Mouse (Mus musculus) neural tube, embryonic 14.5 days (tissue): ENCODE measurements around the gene Trim42. TPM values are rescaled to one million over a fixed set of nuclear protein-coding genes. Genes with fewer than 3 reads are reported as not detected.

ENCODE experiments used
- ATAC-seq: fragments of 200-750 bp; cut with Nextera tagmentation; 2 replicates; pipeline ENCODE4 v1.8.0; 2017; ENCODE audit warnings: low read depth, mild to moderate bottlenecking, moderate TSS enrichment, moderate library complexity
- H3K27ac ChIP-seq: fragments of 300-500 bp; sonication (generic); 2 replicates; pipeline ENCODE4 v1.5.1; 2014; ENCODE audit warnings: low read depth, mild to moderate bottlenecking, control low read depth, low read length, moderate library complexity, mixed read lengths
- H3K27me3 ChIP-seq: fragments of 300-500 bp; sonication (generic); 2 replicates; pipeline ENCODE4 v1.6.1; 2014; ENCODE audit warnings: low read length; ENCODE audit not compliant: control insufficient read depth, insufficient read depth
- H3K36me3 ChIP-seq: fragments of 300-500 bp; sonication (generic); 2 replicates; pipeline ENCODE4 v1.6.1; 2014; ENCODE audit warnings: low read length, mixed read lengths; ENCODE audit not compliant: control insufficient read depth, insufficient read depth
- H3K4me1 ChIP-seq: fragments of 300-500 bp; sonication (generic); 2 replicates; pipeline ENCODE4 v1.6.1; 2014; ENCODE audit warnings: low read length; ENCODE audit not compliant: control insufficient read depth, insufficient read depth
- H3K4me2 ChIP-seq: fragments of 300-500 bp; sonication (generic); 2 replicates; pipeline ENCODE4 v1.6.1; 2014; ENCODE audit warnings: mild to moderate bottlenecking, low read depth, low read length, control low read depth
- H3K4me3 ChIP-seq: fragments of 300-500 bp; sonication (generic); 2 replicates; pipeline ENCODE4 v1.5.1; 2014; ENCODE audit warnings: low read depth, low read length, control low read depth, mixed read lengths
- H3K9ac ChIP-seq: fragments of 300-500 bp; sonication (generic); replicated peaks from 2 replicates; pipeline ENCODE4 v1.6.1; 2014; ENCODE audit warnings: low read depth, mild to moderate bottlenecking, control low read depth, low read length, mixed read lengths
- H3K9me3 ChIP-seq: fragments of 300-500 bp; sonication (generic); 2 replicates; pipeline ENCODE4 v1.6.1; 2016; ENCODE audit warnings: low read length; ENCODE audit not compliant: control insufficient read depth
- WGBS: fragments of 180-500 bp; shearing (Covaris S2); extraction: QIAGEN DNeasy Blood & Tissue Kit; methylation state at CpG from one replicate; pipeline ENCODE4 v1.1.7; 2014; 5-methylcytosine and 5-hydroxymethylcytosine counted together
- polyA plus RNA-seq: library from polyadenylated mRNA; unstranded; fragments of >200 nt; fragmentation: Nextera tagmentation; extraction: Ambion mirVana; gene quantifications from 2 replicates; pipeline ENCODE4 v1.2.1, GENCODE M21; 2014

The Trim42 gene
- polyA plus RNA-seq, 1 experiment from 2014 or later = not detected

GRCm38 (mm10) chr9:97311614-97312013 is 58.1 kb downstream of the Trim42 start:
- no peak overlapping the region for H3K9ac ChIP-seq
- no peak for ATAC-seq
- WGBS = 94% methylated on average over 7 of the region's 7 CpGs

GRCm38 (mm10) chr9:97309509-97310053 is 60.2 kb downstream of the Trim42 start:
- Histone ChIP-seq H3K9me3 (no peaks in the 10 kb centered on the region), H3K4me3 (no peak overlapping the region), H3K27me3 (no peaks in the 10 kb centered on the region), H3K36me3 (no peaks in the 10 kb centered on the region), H3K4me1 (no peaks in the 10 kb centered on the region), H3K4me2 (no peak overlapping the region), H3K27ac (no peak overlapping the region), H3K9ac (no peak overlapping the region)
- 66% methylated on average over 7 of the region's 7 CpGs for WGBS
- ATAC-seq = no peak

More at GRCm38 (mm10) chr9:97311614-97312013, 58.1 kb downstream of the Trim42 start:
- H3K4me1 ChIP-seq = no peaks in the 10 kb centered on the region
- H3K9me3 ChIP-seq = no peaks in the 10 kb centered on the region
- no peak overlapping the region for H3K4me3 ChIP-seq
- no peaks in the 10 kb centered on the region for H3K27me3 ChIP-seq
- H3K27ac ChIP-seq = no peak overlapping the region
- H3K4me2 ChIP-seq = no peak overlapping the region
- H3K36me3 ChIP-seq = no peaks in the 10 kb centered on the region

GRCm38 (mm10) chr9:97307705-97308485 is 61.9 kb downstream of the Trim42 start:
- Histone ChIP-seq H3K4me1 (no peaks in the 10 kb centered on the region), H3K27ac (no peak overlapping the region), H3K36me3 (no peaks in the 10 kb centered on the region), H3K9me3 (no peaks in the 10 kb centered on the region), H3K4me3 (no peak overlapping the region), H3K4me2 (no peak overlapping the region), H3K27me3 (no peaks in the 10 kb centered on the region), H3K9ac (no peak overlapping the region)
- 52% methylated on average over 6 of the region's 6 CpGs for whole genome bisulfite sequencing
- no peak for ATAC-seq
